Mouse (Mus musculus): ENCODE measurements at regions not wholly inside any gene's neighbourhood (a gene's known extent, or its start where the extent isn't known, plus 50 kb on each side); places are given as distances from the start of the nearest gene placed in this dataset.

GRCm38 (mm10) chr14:47998936-47999335 is 121.7 kb upstream of the Peli2 start:
- TF ChIP-seq CTCF (IDR thresholded peaks at IDR 0.05; ENCODE audit: low read depth) (no peak), EP300 (IDR thresholded peaks at IDR 0.05; ENCODE audit: low read depth) (no peak)

Measured in liver, embryonic 14.5 days (tissue).